Mouse (Mus musculus): ENCODE results near the gene P2rx6. TPM values are rescaled to one million over a fixed set of nuclear protein-coding genes. Genes with fewer than 3 reads are reported as not detected.
A peak's percentile ranks its signal among the peaks of the same experiment; 100 is the strongest.

Gene P2rx6
- total and polyA plus RNA-seq, 3 experiments, result not detected

GRCm38 (mm10) chr16:17625488-17626268, 64.0 kb downstream of the P2rx6 start:
- TF ChIP-seq ZKSCAN1 (IDR thresholded peaks at IDR 0.05; ENCODE audit: borderline replicate concordance, low read depth, low read length) (no peak), JUN (IDR thresholded peaks at IDR 0.05; ENCODE audit: insufficient read depth, low read depth, low read length) (no peak), POLR2AphosphoS2 (IDR thresholded peaks at IDR 0.05; ENCODE audit: low read depth, low read length) (no peak), PAX5 (IDR thresholded peaks at IDR 0.05; ENCODE audit: low read length) (no peak), SIN3A (IDR thresholded peaks at IDR 0.05; ENCODE audit: low read length) (peak; percentile 28; the same call in 1 of the 2 replicates), USF2 (conservative IDR thresholded peaks at IDR 0.05; ENCODE audit: low read depth, low read length) (no peak), ZC3H11A (IDR thresholded peaks at IDR 0.05; ENCODE audit: low read depth, low read length) (no peak), ETS1 (conservative IDR thresholded peaks at IDR 0.05; ENCODE audit: low read depth, low read length) (no peak), IRF4 (IDR thresholded peaks at IDR 0.05; ENCODE audit: low read depth, low read length) (no peak), CHD2 (IDR thresholded peaks at IDR 0.05; ENCODE audit: low read length) (no peak), EP300 (IDR thresholded peaks at IDR 0.05; ENCODE audit: low read length) (no peak), UBTF (IDR thresholded peaks at IDR 0.05; ENCODE audit: low read depth, low read length) (no peak), POLR2A (IDR thresholded peaks at IDR 0.05; ENCODE audit: low read depth, low read length) (no peak), ZNF384 (IDR thresholded peaks at IDR 0.05; ENCODE audit: low read depth, low read length) (no peak), SMC3 (IDR thresholded peaks at IDR 0.05; ENCODE audit: low read depth, low read length) (peak; percentile 45; the same call in 1 of the 2 replicates), USF1 (IDR thresholded peaks at IDR 0.05; ENCODE audit: low read depth, low read length) (no peak), MEF2A (IDR thresholded peaks at IDR 0.05; ENCODE audit: borderline replicate concordance, low read depth, low read length) (no peak), MXI1 (IDR thresholded peaks at IDR 0.05; ENCODE audit: low read depth, low read length) (no peak), E2F4 (IDR thresholded peaks at IDR 0.05; ENCODE audit: insufficient replicate concordance, low read depth, low read length) (no peak), CTCF (conservative IDR thresholded peaks at IDR 0.05 in 1 of 2, IDR thresholded peaks at IDR 0.05 in 1 of 2; ENCODE audit: low read depth in 2 of 2, low read length in 2 of 2) (peak; percentile 59 to 78), RCOR1 (conservative IDR thresholded peaks at IDR 0.05; ENCODE audit: low read depth, low read length) (no peak), NELFE (IDR thresholded peaks at IDR 0.05; ENCODE audit: low read depth, low read length) (0 out of 2 replicates have a peak, but pooled peaks have one; percentile 24), CHD1 (IDR thresholded peaks at IDR 0.05; ENCODE audit: low read depth, low read length) (no peak), MAFK (IDR thresholded peaks at IDR 0.05; ENCODE audit: insufficient replicate concordance, low read length) (no peak), NRF1 (IDR thresholded peaks at IDR 0.05; ENCODE audit: low read depth, low read length) (no peak), ELF1 (IDR thresholded peaks at IDR 0.05; ENCODE audit: low read depth, low read length) (no peak), RAD21 (IDR thresholded peaks at IDR 0.05; ENCODE audit: low read depth, low read length) (peak; percentile 57), TCF12 (IDR thresholded peaks at IDR 0.05; ENCODE audit: low read depth, low read length) (no peak)
- dilution Hi-C loops (cut with MboI; ENCODE audit: extremely low pct_ligation_motif_present, extremely low pct_unique_long_range_greater_than_20kb, low sequenced_read_pairs), result no loop called here
- Histone ChIP-seq H3K36me3 (replicated peaks in 1 of 2; ENCODE audit: control insufficient read depth in 1 of 2, insufficient read depth in 1 of 2, low read length in 1 of 2) (peaks cover 60 to 90% of the 10 kb centered on the region in 2 experiments), H3K27ac (ENCODE audit: insufficient read depth, low read depth) (no peak overlapping the region), H3K27me3 (replicated peaks) (no peaks in the 10 kb centered on the region), H3K9me3 (replicated peaks; ENCODE audit: low read length) (no peaks in the 10 kb centered on the region), H3K4me1 (ENCODE audit: control insufficient read depth in 1 of 2, insufficient read depth in 2 of 2) (peaks cover 0 to 7% of the 10 kb centered on the region in 2 experiments; a peak in 2 of 4 replicates), H3K4me2 (ENCODE audit: insufficient read depth, low read depth, poor library complexity, severe bottlenecking) (no peak overlapping the region), H3K9ac (ENCODE audit: insufficient read depth, low read depth) (no peak overlapping the region), H3K79me2 (replicated peaks; ENCODE audit: control insufficient read depth, extremely low read depth, insufficient read depth, poor library complexity, severe bottlenecking) (peaks cover 7% of the 10 kb centered on the region; the same call in 1 of the 2 replicates), H3K4me3 (replicated peaks in 1 of 3; ENCODE audit: low read depth in 2 of 3, low read length in 2 of 3, poor library complexity in 1 of 3) (no peak overlapping the region)
- in situ Hi-C loops (cut with MboI; ENCODE audit: low pct_ligation_motif_present, low pct_unique_long_range_greater_than_20kb, low sequenced_read_pairs), result no loop called here
- DNase-seq (ENCODE audit: extremely low read depth), result peak; percentile 51
